Mouse (Mus musculus) testis, postnatal 10 days (tissue): Measurements from ENCODE around the gene Dclk3.

Experiments used
- DNase-seq: peaks from one replicate; pipeline ENCODE4 v3.0.0; 2021; ENCODE audit warnings: low spot score

The Dclk3 gene

DNA sequence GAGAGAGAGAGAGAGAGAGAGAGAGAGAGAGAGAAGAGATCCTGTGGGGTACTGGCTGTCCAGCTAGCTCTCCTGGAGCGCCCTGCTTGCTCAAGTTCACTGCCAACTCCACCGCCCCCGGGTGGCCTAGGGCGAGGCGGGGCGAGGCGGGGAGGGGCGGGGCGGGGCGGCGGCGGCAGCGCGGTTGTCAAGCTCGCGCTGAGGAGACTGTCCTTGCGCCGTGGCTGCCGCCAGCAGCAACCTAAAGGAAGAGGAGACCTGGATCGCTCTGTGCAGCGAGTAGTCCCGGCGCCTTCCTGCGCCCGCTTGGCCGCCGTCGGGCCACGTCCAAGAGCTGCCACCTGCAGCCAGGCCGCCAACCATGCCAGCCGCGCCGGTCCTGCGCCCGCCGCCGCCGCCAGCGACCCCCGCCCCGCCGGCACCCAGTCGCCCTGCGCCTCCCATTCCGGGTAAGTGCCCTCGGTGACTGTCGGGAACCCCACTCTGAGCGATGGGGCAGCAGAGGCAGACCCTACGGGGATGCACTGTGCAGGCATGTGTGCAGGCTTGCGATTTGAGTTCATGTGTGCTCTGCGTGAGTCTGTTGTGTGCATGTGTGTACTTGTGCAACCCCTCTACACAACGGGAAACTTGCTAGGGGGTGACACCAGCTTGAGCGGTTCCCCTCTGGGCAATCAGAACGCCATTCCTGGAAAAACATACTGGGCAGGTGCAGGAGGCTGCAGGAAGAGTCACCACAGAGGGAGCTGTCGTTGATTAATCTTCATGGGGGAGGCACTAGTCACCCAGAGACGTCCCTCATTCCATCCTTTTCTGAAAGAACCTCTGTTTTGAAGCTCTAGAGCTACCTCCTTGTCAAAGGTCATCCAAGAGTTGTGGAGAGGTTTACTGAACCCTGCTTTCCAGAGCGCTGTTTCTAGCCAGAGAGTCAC, at the start of gene Dclk3:
Gene Dclk3 (plus strand): TSS at position 178 of the 932 bp plus-strand sequence.
- DNase-seq, result peak; percentile 50

DNA sequence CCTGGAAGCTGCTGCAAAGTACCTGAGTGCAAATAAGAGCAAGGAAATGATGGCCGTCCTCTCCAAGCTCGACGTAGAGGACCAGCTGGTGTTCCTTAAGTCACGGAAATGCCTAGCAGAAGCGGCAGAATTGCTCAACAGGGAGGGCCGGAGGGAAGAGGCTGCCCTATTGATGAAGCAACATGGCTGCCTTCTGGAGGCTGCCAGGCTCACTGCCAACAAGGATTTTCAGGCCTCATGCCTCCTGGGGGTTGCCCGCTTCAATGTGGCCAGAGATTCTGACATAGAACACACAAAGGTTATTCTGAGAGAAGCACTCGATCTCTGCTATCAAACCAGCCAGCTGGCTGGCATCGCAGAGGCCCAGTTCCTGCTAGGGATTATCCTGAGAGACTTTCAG, 48.9 kb upstream of the Dclk3 start:
- DNase-seq, result no peak

DNA sequence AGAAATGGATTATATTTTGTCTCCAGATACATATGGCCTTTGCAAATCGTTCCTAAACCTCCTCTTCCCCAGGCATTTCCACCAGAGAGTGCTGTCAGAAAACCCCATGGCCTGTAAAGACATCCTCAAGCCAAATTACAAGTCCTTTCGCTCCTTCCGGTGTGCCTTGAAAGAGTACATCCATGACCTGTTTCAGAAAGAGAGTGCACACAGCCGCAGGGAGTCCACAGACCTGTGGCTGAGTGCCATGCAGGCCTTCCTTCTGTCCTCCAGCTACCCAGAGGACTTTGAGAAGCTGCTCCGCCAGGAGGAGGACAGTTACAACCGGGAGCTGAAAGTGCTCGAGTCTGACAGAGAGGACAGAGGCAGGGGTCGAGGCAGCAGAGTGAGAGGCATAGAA, 47.8 kb upstream of the Dclk3 start:
- no peak for DNase-seq

DNA sequence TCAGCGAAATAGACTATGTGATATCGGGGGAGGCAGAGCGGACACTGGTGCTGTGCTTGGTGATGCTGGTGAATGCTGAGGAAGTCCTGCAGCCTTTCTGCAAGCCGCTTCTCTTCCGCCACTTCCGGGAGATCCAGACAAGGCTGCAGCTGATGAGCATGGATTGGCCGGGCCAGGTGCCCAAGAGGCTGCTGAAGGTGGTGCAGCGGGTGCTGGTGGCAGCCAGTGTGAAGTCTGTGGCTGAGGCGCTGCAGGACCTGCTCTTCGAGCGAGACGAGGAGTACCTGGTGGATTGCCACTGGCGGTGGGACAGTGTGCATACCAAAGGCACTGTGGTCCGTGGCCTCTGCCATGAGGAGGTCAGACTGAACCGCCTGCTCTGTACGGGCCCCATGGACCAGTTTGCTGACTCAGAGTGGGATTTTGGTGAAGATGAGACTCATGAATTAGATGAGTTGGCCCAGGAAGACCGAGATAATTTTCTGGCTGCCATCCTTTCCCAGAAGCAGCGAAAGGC, 46.9 kb upstream of the Dclk3 start:
- no peak for DNase-seq

DNA sequence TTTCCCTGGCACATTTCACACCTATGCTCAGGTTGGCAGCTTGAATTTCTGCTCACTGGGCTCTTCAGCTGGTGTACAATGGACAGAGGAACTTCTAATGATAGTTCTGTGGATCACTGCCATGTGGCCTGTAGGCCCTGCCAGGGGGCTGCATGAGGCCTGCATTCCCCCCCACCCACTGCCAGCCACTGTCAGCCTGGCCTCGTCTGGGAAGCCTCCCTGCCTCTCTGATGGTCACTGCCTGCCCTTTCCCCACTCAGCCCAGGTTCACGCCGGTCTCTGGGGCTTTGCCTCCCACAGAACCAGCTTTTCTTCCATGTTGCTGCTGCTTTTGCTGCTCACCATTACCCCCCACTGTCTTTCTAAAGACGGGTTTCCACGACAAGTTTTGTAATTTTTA, 43.6 kb upstream of the Dclk3 start:
- no peak for DNase-seq

DNA sequence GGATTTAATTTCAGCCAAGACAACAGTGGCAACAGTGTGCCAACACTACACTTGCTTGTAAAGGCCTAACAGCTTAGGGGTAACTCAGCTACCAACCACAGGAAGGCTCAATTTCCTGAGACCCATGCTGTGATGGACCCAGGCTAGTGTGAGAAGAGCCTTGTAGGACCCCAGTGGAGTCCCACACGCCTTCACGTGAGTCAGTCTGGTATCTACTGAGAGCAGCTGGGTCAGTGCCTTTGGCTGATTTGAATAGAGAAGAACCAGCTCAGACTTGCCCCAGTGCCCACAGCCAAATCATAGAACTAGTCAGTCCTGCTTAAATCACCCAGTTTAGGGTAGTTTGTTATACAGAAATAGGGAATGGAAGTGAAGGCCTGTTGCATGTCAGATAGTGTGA, 40.8 kb upstream of the Dclk3 start:
- DNase-seq, result no peak

GRCm38 (mm10) chr9:111400089-111400488, 38.8 kb upstream of the Dclk3 start:
- no peak for DNase-seq

GRCm38 (mm10) chr9:111403159-111403558, 35.7 kb upstream of the Dclk3 start:
- no peak for DNase-seq

DNA sequence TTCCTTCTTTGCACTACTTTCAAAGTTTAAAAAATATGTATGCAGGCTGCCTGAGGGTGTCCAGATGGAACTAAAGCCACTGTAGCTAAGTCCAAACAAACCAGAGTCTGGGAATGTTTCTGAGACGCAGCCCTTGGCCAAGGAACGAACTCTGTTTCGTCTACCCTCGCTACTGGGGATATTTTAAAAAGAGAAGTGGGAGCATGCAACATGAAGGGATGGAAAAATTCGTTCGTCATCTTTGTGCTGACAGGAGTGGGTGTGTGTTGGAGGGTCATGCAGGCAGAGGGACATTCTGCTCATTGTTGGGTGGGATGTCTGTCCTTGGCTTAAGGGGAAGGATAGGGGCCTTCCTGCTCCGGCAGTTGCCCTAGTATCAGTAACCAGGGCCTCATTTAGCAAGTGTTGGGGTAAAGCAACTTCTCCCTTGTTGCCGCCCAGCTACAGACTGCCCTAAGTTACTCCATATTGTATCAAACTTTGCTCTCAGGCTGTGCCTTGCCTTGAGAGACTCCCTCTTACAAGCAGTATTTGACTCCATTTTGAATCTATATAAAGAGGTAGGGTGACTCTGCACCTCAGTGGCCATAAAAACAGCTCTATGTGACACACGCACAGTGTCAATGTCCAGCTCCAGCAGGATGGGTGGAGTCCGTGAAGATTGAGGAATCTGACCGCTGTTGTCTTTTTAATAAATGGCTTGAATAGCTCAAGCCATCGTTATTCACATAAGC, 34.4 kb upstream of the Dclk3 start:
- DNase-seq, result no peak

DNA sequence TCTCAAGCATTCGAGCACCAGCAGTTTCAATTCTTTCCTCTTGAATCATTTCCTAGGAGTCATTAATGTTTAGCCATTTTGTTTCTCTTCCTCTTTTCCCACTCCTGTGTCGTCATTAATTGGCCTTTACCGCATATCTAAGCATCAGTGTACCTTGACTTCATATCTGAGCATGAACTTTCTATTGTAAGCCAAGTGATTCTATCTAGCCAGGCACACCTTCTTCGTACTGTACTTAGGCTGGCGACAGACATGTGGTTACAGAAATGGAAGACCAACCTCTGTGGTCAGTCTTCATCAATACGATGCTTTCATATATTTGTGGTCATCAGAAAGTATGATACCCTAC, 33.8 kb upstream of the Dclk3 start:
- DNase-seq, result no peak

DNA sequence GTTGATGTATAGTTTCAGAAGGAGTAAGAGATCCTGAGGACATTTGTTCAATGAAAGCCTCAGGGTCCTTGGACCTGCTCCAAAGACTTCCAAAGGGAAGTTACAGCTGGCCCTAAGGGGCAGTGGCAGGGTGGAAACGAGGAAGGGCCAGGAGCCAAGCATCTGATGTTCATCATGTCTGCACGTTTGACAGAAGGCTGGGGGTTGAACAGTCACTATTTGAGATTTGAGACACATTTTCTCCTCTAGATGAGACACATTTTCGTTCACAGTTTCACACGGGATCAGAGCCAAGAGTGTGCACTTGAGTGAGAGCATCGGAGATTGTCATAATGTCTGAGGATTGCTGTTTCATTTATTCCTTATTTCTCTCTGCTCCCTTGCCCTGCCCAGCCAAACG, 30.9 kb upstream of the Dclk3 start:
- DNase-seq, result no peak

DNA sequence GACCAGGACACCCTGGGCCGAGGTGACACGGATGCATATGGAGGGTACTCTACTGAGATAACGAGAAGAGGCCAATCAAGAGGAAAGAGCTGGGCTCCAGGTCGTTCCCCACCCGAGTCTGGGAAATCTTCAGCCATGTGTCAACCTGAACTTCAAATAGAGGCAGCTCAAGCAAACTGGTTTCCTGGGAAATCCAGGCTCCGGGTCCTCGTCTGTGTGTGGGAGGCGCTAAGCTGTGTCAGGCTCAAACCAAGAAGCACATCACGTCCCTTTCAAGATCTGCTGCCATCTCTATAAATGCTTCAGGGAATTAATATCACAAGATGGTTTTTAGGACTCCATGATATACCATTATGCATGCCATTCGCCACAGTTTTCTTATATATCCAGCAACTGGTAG, 30.5 kb upstream of the Dclk3 start:
- DNase-seq, result no peak

GRCm38 (mm10) chr9:111412471-111413160, 26.3 kb upstream of the Dclk3 start:
- no peak for DNase-seq

- no peak for DNase-seq
Observed at GRCm38 (mm10) chr9:111421862-111422261, 17.0 kb upstream of the Dclk3 start.

GRCm38 (mm10) chr9:111422567-111422966, 16.3 kb upstream of the Dclk3 start:
- no peak for DNase-seq

DNA sequence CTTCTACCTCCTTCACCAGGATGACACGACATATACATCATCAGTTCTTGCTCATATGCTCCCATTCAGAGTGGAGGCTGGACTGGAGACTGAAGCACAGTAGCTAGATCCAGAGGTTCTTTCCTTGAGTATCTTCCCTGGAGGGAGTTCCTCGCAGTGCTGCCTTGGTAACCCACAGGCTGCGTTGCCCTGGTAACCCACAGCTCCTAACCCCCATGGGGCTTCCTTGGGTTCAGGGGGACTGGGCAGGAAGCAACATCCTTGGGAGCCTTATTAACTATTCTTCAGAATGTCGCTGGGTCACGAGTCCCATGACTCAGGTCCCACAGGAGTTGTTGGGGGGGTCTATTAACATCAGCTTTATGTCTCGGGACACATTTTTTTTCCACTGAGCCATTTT, 13.8 kb upstream of the Dclk3 start:
- no peak for DNase-seq

- DNase-seq, result no peak
Observed at GRCm38 (mm10) chr9:111425952-111426351, 12.9 kb upstream of the Dclk3 start.

DNA sequence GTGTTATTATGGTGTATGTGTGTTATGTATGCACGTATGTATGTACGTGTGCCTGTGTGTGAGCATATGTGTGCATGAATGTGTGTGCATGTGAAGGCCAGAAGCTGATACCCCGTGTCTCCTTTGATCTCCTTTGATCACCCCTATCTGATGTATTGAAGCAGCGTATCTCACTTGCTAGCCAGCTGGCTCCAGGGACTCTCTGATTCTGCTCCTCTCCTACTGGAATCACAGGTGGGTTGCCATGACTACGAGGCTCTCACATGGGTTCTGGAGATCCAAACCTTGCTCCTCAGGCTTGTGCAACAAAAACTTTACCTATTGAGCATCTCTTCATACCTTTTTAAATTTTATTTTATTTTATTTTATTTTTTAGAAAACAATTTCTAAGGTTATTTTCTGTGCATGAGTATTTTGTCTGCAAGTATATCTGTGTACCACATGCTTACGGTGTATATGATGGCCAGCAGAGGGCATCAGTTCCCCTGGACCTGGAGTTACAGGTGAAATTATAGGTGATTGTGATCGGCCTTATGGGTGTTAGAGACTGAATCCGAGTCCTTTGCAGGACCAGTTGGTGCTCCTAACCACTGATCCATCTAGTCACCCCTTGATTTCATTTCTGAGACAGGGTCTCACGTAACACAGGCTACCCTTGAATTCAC, 10.9 kb upstream of the Dclk3 start:
- no peak for DNase-seq

DNA sequence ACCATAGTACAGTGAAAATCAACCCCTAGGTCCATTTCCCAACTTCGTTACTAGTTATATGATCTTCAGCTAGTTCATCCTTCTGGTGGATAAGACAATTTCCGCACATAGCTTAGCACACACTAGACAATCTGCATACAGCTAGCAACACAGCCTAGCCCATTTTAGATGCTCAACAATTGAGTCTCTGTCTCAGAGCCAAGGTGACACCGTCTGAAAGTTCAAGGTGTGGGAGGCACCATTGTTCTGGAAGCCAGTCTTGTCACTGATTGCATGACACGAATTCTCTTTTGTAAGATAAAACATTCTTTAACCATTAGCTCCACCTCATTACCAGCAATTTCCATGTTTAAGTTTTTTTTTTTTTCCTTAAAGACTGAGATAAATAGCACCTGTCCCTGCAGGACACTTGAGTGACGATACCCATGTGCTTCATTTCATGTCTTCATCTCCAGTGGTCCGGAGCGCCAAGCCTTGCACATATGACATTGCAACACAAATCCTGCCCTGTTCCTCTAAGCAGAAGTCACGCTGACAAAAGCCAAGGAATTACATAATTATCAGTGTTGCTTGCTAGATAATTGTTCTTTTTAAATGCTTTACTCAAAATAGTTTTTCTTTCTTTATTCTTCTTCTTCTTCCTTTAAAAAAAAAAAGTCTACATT, 10.1 kb upstream of the Dclk3 start:
- no peak for DNase-seq

- DNase-seq, result no peak
Observed at GRCm38 (mm10) chr9:111429363-111429750, 9.5 kb upstream of the Dclk3 start.

- DNase-seq, result no peak
Observed at GRCm38 (mm10) chr9:111435429-111435828, 3.5 kb upstream of the Dclk3 start.

- no peak for DNase-seq
Observed at GRCm38 (mm10) chr9:111439836-111440201, 938 bp downstream of the Dclk3 start.
